Mouse (Mus musculus): ENCODE measurements around the gene S100a4.

S100a4 gene

DNA sequence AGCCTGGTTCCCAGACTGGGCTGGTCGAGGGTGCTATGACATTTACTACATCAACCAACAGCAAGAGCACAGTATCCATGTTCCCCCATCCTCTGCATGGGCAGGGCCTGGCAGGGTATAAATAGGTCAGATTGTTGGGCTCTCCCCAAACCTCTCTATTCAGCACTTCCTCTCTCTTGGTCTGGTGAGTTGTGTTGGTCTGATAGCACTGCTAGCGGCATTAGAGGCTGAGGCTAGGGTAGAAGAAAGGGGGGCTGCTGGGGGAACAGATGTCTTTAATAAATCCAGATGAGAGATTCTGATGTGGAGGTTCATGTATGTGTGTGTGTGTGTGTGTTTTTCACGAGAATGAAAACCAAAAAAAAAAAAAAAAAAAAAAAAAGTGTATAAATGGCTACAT is at the start of gene S100a4:
Gene S100a4, plus strand, starts transcription at position 149 of the 400 bp plus-strand sequence.
- peak; percentile 58 to 63 for DNase-seq

GRCm38 (mm10) chr3:90555954-90556353 is 47.6 kb upstream of the S100a4 start:
- no peak for DNase-seq

GRCm38 (mm10) chr3:90560008-90560628 is 43.5 kb upstream of the S100a4 start, which contains the start of gene S100a3:
S100a3 (plus strand) TSS chr3:90560578.
- no peak for DNase-seq

GRCm38 (mm10) chr3:90574691-90575090 is 28.9 kb upstream of the S100a4 start:
- no peak for DNase-seq

DNA sequence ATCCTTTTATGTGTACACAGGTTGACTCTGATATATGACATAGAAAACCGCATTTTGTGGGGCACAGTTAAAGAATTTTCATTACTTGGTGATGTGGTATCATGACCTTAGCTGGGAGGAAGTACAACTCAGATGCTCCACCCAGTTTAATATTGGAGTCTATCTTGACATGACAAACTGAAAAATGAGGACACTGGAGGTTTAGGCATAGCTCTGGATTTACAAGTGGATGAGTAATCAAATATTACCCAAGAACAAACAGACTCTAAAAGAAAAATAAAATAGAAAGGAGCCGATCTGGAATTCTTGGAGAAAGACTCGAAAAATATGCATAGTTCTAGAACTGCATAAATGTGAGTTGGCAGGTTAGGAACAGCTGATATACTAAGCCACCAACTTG is 28.3 kb upstream of the S100a4 start:
- no peak for DNase-seq

DNA sequence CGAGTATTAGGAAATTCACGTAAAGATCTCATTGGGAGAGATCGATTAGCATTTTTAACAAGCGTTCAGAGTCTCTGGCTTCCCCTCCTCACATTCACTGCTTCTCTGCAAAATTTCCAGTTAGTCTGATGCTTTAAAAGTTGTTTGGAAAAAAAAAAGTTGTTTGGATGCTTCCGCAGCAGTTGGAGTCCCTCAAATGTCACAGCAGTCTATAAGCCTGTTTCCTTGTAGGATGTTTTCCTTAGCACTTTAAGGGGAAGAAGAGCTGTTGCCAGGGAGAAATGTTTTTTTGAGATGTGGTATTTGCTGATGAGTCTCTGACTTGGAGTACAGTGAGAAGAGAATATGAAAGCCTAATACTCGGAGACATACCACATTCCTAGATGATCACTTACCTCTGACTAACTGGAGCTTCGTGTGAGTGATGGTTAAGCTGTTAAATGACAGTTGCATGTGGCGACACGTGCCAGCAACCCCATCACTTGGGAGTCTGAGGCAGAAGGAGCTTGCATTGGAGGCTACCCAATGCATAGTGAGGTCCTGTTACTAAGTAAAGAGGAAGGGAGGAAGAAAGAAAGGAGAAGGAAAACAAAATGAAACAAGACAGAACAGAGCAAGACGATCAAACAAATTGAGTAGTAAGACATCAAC is 27.1 kb upstream of the S100a4 start:
- no peak for DNase-seq

DNA sequence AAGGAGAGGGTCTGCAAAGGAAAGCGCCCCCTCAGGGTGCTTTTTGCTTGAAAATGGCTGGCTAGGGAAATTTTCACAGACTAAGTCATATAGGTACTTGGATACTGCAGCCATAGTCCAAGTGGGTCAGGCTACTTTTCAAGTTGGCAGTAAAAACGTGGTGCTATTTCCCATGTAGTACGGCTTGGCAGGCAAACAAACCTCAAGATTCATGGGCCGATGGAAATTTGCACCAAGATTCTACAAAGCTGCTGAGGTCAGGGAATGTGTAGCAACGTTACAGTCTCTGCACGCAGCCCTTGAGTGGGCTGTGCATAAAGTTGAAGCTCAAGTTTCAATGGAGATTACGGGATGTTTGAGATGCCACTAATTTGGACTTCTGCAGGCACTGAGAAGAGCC is 24.1 kb upstream of the S100a4 start:
- no peak for DNase-seq

GRCm38 (mm10) chr3:90581141-90581540 is 22.4 kb upstream of the S100a4 start:
- DNase-seq = no peak

DNA sequence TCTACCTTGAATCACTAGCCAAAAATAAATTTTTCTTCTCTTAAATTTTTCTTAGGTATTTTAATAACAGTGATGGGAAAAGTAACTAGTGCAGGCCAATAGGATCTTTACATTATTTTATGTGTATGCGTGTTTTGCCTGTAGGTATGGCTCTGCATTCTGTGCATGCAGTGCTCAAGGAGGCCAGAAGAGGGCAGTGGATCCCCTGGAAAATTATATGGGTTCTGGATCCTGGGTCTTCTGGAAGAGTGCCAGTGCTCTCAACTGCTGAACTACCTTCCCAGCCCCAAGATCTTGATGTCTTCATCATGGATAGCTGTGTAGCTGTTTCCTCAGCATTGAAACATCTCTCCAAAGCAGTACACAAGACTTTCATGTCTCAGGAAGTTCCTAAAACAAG is 21.4 kb upstream of the S100a4 start:
- DNase-seq = peak; percentile 30 to 42

DNA sequence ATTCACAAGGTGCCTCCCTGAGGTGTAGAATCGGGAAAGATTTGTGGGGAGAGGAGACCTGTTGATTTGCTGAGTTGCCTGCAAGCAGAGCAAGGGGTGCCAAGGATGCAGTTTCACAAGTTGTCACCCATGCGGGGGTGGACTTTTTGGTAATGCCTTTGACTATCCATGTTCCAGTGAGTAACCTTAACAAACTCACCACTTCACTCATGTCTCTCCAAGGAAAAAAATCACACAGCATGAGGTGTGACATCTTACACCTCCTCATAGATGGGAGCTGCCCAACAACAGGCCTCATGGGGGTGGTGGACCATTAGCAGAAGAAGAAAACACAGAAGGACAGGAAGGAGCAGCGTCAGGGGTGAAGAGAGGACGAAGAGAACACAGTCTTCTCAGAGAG is 21.0 kb upstream of the S100a4 start:
- DNase-seq = no peak

DNA sequence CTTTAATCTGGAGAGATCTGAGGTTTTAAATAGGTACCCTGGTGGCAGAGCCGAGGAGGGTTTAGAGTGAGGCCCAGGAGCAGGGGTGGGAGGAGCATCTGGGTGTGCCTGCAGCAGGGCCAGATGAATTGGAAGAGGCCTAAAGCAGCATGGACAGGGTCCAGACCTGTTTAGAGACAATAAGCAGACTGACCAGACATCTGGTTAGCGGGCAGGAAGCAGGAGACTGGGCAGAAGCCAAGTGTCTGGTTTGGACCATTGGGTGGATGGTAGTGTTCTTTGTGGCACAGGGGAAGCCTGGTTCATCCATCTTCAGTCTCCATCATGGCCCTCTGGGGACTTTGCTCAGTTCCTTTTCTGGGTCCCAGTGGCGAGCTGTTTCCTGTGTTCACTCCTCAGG is 19.7 kb upstream of the S100a4 start:
- DNase-seq = no peak

DNA sequence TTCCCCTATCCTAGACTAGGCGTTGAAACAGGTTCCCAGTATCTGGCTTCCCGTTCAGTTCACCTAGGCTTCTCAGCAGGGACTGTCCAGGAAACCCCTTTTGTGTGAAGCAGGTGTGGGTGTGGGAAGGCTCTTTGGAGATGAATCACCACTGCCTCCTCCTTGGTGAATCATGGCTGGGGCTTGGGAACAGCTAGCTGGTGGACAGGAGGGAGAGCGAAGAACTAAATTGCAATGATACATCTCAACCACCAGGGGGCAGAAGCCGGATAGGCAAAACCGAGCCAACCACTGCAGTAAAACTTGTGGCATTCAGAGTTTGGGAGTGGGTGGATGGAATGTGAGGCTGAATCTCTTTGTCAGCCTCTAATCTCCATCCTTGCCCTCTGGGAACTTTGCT is 18.0 kb upstream of the S100a4 start:
- peak; percentile 79 to 81 for DNase-seq

DNA sequence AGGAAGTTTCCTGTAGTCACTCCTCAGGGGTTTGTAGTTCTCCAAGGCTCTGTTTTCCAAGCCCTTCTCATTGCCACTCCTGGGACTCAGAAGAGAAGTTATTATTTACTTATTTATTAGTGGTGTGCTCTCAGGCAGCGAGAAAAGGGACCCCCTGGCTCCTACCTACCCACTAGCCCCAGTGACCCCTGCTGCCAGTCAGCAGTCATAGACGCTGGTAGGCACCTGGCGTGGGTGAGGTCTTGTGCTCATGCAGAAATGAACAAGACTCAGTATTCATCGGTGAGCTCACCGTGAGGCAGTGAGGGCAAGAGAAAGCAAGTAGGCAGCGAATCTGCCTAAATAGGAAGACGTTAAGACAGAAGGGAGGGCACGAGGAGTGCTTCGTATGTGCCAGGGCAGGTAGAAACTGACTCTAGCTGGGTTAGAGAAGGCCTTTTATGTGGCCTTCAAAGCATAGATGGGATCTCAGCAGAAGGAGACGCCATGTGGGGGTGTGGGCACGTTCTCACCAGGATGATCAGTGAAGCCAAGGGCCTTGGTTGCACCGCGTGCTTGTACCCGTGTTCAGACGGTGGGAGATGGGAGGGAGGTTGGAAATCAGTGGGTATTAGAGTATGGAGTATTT is 17.4 kb upstream of the S100a4 start:
- peak in 1 of 2 experiments; percentile 56 for DNase-seq

DNA sequence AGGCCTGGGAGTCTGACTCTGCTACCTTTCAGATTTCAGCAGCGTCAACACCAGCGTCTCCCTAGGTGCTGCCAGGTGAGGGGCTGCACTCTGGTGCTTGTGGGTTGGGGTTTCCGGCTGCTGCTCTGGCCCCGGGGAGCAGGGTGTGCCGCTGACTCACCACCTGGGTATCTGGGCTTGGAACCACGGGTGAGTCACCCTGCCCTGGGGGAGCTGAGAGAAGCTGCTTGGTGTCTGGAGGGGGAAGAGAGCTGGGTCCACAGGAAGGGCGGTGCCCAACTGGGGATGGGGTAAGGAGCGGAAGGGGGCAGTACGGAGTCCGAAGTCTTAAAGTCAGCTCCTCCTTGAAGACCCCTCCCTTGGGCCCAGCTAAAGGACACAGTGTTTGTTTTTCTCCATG is 16.7 kb upstream of the S100a4 start:
- DNase-seq = peak; percentile 91 to 95

- peak; percentile 58 to 64 for DNase-seq
These were observed 16.0 kb upstream of the S100a4 start for GRCm38 (mm10) chr3:90587361-90588101.

DNA sequence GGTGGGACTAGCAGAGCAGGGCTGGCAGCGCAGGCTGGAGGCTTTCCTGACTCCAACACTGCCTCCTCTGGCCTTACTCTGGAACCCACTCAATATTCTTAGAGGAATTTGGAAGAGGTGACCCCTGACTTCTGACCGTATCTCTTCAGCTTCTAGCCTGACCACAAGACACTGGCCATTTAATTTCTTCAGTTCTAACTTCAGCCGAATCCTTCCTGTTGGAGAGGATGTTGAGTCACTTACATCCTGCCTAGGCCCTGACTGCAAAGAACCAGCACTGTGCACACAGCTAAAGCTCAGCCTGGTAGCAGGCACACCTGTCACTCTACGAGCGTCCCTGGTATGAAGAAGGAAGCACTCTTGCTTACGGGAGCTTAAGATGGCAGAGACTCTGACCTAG is 14.2 kb upstream of the S100a4 start:
- DNase-seq = peak in 1 of 2 experiments; percentile 43

DNA sequence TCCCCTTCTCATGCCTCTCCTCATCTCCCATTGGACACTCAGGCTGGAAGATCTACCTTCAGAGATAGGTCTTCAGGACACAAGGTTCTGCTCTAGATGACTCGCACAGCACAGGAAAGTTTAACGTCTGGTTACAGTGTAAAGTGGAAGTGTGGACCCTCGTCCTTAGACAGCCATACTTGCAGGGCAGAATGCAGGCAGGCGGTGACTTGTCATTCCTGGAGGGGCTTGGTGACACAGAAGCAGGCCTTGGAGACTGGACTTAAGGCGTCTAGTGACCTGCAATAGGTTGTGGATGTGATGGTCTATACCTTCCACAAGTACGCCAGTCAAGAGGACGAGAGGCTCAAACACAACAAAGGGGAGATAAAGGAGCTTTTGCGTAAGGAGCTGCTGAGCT is 13.6 kb upstream of the S100a4 start, which contains the start of gene S100a2:
Gene S100a2, plus strand, starts transcription at position 301 of the 400 bp plus-strand sequence.
- DNase-seq = no peak

GRCm38 (mm10) chr3:90594466-90594865 is 9.1 kb upstream of the S100a4 start:
- DNase-seq = no peak

- no peak for DNase-seq
These were observed 8.0 kb upstream of the S100a4 start for GRCm38 (mm10) chr3:90595556-90595955.

GRCm38 (mm10) chr3:90596810-90597209 is 6.8 kb upstream of the S100a4 start:
- DNase-seq = no peak

DNA sequence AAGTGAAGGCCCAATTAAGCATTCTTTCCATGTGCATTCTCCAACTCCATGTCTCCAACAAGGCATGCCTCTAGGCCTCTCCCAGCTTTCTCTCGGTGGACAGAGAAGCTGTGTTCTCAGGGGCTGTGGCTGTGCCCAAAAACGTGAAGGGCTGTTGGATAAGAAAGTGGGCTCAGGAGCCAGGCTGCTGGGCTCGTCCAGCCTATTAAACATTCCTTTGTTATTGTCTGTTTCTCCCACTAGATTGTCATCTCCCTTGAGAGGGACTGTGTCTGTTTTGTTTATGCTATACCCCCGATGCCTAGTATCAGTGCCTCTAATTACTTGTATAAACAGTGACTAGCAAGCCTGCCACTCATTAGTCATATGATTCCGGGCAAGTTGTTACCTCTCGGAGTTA is 5.8 kb upstream of the S100a4 start:
- no peak for DNase-seq

GRCm38 (mm10) chr3:90598212-90598611 is 5.4 kb upstream of the S100a4 start:
- DNase-seq = peak; percentile 45 to 48

GRCm38 (mm10) chr3:90599401-90599800 is 4.2 kb upstream of the S100a4 start:
- no peak for DNase-seq
